Mouse (Mus musculus) mature B cell (primary cell): ENCODE results near the gene Tmem135.

Experiments used
- in situ Hi-C: fragments of 300-500 bp; cut with MboI; formaldehyde crosslinking; loops from 2 replicates; pipeline ENCODE4 v1.14.3; 2019

The Tmem135 gene

DNA sequence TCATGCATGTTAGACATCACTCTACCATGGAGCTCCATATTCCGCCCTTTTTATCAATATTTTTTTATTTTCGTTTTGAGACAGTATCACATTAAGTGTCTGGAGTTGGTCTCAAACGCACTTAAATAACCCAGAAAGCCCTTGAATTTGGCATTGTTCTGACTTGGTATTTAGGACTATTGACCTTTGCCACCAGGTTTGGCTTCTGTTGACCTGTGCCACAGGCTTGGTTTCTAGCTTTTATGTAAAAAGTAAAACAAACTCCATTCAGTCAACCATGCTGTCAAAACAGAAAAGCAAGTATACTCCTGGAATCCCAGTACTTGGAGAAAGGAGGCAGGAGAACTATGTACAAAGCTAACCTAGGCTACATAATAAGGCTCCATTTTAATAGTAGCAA lies 12.7 kb downstream of the Tmem135 start:
- in situ Hi-C loops = no loop called here

DNA sequence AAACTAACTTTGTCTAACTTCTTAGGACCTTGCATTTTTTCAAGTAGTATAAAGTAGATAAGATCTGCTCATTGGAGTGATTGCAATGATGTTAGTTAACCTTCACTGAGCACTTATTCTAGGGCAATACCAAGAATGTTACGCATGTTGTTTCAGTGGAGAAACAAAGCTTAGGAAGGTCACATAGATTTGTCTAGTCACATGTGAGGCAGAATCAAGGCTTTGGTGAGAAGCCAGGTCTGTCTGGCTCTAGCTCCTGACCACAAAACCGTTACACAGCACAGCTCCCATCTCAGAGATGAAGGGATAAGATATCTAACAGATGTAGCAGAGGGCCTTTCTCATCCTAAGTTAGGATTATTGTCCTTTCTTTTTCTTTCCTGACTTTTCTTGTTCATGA lies 13.4 kb downstream of the Tmem135 start:
- in situ Hi-C loops = no loop called here

DNA sequence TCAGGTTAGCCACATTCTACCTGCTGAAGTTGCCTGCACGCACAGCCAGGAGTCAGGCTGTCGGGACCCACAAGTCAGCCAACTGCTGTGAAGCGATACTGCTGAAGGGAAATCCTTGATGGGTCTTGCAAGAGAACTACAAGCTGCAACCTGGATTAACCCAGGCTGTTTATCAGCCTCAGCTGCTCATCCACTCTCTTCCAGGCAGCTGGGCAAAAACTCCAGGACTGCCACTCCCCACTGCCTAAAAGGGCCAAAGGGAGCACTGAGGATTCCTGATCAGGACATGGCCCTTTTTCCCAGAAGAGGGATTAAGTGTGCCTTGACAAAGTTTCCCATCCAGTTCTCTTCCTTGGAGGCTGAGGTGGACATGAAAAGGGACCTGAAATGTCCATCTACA lies 15.0 kb downstream of the Tmem135 start:
- in situ Hi-C loops = no loop called here

DNA sequence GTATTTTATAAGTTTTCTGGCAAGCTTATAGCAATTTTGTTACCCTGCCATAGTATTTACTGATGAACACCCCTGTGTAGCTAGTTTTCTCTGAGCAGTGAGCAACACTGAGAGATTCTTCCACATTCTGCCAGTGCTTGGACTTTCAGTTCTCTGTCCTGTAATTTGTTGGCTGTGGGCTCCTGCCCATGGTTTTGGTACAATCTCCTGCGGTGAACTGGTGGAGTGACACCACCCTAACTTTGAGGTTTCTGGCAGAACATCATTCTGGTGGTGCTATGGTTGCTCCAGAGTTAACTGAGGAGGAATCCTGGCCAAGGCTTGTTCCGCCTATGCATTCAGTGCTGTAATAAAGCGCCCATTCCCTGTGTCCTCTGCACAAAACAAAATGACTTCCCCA lies 21.1 kb downstream of the Tmem135 start:
- in situ Hi-C loops = no loop called here

DNA sequence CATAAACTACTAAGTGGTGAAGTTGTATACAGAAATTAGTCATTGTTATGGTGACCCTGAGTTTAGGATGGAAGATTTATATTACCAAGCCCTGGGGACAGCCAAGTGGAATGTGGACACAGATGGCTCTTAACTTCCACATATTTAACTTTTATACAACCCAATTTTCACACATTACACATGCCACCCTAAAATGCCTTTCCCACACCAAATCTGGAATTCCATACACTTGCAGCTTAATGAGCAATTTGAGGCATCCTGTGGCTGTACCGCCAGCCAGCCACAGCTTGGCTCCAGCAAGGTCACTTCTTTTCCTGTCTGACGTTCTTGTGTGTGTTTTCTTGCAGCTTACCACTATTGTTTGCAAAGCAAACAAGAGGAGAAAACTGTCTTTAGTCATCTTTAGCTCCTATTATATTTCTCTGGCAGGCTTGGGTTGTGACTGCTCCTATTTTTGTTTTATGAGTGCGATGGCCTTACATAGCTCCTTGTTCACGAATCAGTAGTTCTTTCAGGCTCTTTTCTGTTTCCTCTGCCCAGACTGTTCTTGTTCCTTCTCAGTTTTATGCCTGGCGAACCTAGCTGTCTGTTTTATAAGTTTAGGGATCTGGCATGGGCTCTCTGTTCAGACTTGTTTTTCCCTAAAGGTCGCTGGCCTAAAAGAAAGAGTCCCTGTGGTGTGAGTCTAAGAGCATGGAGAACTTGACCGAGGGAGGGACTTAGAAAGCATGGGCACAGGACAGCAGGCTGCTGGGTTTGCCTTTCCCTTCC lies 22.9 kb downstream of the Tmem135 start:
- in situ Hi-C loops = no loop called here

DNA sequence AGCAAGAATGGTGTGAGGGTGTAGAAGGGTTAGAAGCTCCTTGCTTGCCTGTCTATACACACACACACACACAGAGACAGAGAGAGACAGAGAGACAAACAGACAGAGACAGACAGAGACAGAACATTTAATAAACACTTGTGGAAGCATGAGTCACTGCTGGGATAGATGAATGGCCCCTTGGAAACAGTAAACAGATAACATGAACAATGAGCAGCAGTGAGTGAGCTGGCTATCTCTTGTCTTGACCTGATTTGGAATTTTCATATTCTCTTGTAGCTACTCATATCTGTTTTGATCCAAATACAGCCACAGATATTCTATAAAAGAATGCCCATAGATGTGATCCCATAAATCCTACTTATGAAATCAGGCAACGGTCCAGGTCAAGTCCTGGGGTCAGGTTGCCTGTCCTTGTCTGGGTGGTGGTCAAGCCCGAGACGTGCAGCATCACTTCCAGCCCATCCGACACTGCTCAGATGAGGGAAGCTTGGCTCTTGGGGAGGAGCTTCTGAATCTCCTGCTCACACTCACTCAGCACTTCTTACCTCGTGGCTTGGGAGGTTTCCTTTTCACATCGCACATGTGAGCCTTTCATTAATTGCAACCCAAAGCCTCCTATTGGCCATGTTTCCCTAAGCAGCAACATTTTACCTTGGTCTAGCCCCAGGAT lies 32.3 kb downstream of the Tmem135 start:
- in situ Hi-C loops = no loop called here

DNA sequence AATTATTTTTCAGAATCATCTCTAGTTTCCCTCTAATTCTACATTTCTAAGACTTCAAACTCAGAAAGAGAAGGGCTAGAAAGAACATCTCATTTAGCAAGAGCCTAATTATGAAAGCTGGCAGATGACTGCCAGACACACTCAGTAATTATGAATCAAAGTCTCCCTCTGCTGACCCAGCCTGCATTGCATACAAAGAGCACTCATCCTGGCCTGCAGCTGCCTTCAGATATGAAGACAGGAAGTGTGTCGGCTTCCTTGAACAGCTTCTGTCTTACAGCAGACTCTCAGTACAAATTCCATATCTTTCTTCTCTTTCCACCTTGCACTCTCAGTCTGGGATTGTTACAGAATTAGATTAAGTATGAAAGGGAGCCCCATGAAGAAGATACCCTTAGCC lies 33.1 kb downstream of the Tmem135 start:
- in situ Hi-C loops = no loop called here

DNA sequence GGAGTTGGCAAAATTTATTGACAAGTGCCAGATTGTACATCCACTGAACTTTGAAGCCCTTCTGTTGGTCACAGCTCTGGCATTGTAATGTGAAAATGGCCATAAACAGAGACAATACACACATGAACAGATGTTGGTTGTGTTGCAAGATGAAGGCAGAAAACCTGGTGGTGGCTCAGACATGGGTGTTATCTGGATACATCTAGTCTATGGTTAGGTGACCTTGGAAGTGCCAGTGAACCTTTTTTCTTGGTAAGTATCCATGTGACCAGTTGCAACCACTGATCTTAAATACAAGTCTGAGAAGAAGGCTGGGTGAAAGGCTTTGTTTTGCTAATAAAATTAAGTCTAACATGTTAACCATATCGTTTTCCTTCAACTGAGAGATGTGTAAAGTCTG lies 33.9 kb downstream of the Tmem135 start:
- in situ Hi-C loops = no loop called here

DNA sequence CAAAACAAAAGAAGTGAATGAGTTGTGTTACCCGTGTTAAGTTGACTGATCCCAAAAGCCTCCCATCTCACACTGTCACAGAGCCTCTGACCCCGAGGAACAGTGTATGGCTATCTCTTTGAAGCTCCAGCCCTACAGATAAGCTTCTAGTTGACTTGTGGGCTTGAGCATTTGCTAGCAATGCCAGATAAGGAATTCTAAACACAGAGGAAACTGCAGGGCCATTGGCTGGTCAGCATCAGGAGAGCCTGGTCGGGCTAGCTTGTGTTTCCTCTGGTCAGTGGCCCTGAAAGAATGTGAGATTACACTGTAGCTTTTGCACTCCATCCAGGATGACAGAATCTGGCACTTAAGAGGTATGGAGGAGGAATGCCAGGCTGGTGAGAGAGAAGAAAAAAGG lies 36.4 kb downstream of the Tmem135 start:
- in situ Hi-C loops = no loop called here

DNA sequence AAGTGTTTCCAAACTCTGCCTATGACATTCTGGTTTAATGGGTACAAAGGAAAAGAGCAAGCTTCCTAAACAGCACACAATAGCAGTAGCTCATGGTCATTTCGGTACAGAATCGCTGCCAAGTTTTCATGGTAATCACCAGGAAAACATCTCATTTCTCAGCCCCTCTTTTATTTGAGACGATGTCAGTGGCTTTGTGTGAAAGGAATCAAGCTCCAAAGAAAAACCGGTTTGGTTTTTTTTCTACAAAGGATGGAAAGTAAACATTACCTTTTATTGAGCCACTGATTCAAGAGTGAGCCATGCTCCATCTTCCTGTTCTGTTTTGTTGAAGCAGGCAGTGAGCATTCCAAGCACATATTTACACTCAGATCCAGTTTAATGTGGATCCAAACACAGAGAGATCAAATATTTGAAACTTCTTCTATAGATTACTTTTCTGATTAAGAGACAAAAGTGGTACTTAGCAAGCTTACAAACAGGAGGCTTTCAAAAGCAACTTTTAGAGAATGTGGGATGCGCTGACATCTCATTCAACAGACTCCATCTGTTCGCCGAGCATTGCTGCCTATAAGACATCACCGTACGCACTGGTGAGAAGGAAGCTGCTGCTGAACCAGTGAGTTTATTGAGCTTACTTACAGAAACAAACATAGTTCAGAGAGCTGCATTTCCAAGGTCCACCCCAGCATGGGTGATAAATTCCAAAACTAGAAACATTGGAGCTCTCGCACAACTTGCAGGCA lies 38.7 kb downstream of the Tmem135 start:
- in situ Hi-C loops = no loop called here

DNA sequence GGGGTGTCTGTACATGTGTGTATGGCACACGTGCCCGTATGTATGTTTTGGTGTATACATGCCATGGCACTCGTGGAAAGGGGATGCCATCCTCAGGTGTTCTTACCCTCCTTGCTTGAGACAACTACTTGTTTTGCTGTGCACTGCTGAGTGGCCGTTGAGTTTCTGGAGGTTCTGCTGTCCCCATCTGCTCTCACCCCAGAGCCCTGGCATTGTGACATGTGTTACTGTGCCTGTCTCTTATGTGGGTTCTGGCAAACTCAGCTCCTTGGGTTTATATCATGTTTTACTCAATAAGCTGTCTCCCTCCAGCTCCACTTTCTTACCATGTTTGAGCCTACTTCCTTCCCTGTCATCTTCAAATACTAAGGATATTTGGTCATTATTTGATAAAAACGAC lies 40.0 kb downstream of the Tmem135 start:
- in situ Hi-C loops = no loop called here

DNA sequence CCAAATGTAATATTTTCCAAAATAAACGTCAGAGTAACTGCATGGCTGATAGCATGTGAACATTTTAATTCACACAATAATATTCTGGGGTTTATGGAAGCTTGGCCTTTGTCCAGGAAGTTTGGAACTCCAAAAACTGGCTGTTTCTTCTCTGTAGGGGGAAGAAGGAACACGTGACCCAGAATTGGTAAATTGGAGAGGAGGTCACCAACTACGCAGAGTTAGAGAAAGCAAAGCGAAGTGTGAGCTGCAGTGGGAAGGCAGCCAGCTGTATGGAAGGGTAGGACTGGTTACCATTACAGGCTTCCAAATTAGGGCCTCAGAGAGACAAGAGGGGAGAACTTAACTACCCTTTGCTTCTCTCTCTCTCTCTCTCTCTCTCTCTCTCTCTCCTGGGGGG lies 47.7 kb downstream of the Tmem135 start:
- in situ Hi-C loops = no loop called here

DNA sequence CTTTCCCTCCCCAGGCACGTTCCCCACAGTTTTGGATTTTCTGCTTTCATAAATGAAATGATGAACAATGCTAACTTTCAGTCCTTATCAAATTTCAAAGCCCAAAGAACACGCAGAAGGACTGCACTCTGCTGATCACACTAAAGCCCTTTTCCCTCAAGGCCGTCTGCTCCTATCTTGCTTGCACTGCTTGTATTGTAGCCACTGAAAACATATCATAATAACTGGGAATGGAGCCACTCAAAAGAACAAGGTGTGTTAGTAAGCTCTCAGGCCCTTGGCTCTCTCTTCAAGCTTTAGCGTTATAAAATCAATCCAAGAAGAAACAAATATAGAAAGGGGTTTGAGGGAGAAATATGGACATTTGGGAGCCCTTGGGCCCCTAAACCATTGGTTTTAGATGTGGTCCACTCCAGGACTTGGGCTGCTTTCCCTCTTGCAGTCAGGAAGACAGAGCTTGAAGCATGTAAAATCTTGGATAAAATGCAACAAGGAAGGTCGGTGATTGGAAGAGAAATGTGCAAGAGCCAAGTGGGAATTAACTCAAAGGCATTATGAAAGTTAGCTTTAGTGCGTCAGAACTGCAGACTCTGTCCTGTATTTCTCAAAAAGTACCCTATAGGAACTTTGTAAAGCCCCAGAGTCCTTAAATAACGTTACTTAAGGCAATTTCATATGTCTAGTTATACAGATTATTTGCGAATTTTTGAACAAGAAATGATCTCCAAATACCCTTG lies 48.3 kb downstream of the Tmem135 start:
- in situ Hi-C loops = no loop called here

DNA sequence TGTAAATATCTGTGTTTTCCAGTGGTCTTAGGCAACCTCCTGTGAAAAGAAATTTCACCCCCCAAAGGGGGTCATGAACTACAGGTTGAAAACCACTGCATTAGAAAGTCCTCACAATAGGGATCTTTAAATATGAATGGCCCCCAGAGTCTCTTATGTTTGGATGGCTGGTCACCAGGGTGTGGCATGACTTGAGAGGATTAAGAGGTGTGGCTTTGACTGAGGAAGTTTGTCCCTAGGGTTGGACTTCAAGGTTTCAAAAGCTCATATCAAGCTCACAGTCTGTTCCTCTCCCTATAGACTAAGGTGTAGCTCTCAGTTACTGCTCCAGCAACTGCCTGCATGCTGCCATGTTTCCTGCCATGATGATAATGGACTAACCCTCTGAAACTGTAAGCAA lies 62.0 kb downstream of the Tmem135 start:
- in situ Hi-C loops = no loop called here

DNA sequence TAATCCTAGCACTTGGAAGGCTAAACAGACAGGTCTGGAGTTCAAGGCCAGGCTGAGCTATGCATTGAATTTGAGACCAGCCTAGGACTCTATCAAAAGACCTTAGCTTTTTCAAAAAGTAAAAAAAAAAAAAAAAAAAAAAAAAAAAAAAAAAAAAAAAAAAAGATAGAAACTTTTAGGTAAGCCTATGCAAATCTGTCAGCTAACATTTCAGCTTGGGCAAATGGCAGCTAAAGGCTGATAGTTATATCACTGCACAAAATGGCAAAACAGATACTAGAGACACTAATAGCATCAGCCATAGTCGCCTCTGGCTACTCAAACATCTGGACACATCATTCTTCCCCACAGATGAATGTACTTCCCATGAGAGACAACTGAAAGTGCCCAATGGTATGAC lies 64.2 kb downstream of the Tmem135 start:
- in situ Hi-C loops = no loop called here

DNA sequence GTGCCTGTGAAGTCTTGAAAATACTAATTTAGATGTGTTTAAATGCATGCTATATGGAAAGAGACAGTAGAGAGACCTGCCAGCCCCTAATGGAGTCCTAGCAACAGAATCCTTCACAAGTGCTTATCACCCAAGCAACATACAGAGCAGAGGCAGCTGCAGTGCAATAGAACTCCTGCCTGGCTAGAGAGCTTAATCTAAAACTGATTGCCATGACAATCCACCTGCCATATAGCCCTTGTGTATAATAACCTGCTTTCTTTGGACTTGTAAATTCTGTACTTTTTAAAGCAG lies 64.9 kb downstream of the Tmem135 start:
- in situ Hi-C loops = no loop called here

DNA sequence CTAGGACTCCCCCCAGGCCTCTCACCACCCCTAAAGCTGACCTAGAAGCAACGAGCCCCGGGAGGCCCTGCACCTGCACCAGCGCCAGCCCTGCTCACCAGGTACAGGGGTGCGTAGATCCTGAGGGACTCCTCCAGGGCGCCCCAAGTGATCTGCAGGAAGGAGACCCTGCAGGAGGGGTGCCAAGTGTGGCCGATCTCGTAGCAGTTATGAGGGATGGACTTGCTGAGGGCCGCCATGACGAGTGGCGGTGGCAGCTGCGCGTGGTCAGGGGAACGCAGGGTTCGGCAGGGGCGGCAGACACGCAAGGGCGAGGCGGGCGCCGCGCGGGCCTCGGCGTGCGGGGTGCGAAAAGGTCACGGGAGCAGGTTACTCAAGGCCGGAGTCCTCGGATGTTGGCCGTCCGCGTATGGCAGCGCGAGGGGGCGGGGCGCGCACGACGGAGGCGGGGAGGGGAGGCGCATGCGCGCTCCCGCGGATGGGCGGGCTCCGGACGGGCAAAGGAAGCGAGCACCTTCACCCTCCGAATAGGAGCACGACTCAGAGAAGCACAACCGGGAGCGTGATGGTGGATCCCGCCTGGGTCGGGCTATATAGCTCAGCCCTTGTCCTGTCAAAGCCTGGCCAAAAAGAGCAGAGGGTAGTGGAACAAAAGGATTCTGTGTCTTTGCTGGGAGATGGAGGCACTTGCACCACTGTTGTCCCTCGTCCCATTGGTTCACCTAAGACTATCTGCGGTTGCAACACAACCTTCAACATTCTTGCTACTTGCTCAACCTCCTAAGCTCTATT lies 65.5 kb downstream of the Tmem135 start:
- in situ Hi-C loops = no loop called here

DNA sequence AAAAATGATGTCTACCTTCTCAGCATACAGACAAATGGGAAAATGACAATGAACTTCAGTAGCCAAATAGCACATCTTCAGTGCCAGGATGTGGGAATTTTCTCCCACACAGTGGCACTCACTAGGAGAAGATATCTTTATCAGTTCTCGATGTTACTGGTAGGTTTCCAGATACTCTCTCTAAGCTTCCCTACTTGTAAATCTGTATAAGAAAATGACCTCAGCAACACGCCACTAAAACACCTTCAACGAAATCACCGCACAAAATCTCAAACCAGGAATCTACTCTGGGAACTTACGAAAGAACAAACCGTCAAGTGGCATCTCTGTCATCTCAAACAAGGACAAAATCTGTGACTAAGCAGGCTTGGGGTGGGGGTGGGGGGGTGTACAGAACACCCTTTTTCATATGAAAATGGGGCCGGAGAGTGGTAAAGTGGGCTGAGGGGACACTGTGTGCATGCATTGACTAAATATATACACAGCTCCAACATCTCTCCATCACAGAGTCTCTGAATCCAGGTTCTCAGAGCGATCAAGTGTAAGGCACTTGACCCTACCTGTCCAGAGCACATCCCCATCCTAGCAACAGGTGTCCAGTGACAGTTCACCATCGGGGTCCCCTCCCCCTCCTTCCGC lies 66.2 kb downstream of the Tmem135 start:
- in situ Hi-C loops = no loop called here

DNA sequence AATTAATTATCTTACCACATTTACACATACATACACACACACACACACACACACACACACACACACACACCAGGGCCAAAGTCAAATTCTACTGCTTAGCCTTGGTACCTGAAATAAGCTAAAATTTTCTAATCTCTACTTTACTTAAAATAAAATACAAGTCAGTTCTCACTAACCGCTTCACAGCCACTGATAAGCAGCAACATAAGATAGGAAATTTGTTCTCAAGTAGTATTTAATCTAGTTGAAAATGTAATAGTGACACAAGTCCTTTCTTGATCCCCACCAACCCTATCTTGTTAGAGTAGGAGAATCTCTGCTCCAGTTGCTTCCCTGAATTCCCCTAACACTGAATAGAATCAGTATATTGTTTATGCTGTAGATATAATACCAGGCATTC lies 67.6 kb downstream of the Tmem135 start:
- in situ Hi-C loops = no loop called here

DNA sequence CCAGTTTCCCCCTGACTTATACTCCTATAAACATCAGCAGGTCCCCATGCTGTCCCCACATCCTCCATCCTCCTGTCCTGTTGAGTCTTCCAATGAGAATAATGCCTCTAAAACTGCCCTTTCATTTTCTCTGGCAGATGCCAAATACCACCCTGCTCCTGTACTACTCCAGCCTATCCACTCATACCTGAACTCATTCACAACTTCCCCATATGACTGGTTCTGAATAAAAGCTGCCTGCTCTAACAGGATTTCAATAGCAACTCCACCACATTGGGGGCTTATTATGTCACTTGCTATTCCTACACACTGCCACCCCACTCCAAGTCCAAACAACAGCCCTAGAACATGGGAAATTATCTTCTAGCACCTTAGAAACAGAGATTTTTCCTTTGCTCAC lies 68.7 kb downstream of the Tmem135 start:
- in situ Hi-C loops = no loop called here

DNA sequence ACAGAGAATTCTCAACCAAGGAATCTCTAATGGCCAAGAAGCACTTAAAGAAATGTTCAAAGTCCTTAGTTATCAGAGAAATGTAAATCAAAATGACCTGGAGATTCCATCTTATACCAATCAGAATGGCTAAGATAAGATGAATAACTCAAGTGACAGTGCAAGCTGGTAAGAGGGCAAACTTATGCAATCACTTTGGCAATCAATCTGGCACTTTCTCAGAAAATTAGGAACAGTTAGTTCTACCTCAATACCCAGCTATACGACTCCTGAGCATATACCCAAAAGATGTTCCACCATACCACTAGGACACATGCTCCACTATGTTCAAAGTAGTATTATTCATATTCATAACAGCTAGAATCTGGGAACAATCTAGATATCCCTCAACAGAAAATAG lies 74.1 kb downstream of the Tmem135 start:
- in situ Hi-C loops = no loop called here
